Mouse (Mus musculus): Measurements from ENCODE around the gene Dcaf1. TPM values are rescaled to one million over a fixed set of nuclear protein-coding genes. Genes with fewer than 3 reads are reported as not detected.
A peak's percentile ranks its signal among the peaks of the same experiment; 100 is the strongest.

Dcaf1 gene
- polyA plus RNA-seq, 1 experiment: 26.2 TPM

DNA sequence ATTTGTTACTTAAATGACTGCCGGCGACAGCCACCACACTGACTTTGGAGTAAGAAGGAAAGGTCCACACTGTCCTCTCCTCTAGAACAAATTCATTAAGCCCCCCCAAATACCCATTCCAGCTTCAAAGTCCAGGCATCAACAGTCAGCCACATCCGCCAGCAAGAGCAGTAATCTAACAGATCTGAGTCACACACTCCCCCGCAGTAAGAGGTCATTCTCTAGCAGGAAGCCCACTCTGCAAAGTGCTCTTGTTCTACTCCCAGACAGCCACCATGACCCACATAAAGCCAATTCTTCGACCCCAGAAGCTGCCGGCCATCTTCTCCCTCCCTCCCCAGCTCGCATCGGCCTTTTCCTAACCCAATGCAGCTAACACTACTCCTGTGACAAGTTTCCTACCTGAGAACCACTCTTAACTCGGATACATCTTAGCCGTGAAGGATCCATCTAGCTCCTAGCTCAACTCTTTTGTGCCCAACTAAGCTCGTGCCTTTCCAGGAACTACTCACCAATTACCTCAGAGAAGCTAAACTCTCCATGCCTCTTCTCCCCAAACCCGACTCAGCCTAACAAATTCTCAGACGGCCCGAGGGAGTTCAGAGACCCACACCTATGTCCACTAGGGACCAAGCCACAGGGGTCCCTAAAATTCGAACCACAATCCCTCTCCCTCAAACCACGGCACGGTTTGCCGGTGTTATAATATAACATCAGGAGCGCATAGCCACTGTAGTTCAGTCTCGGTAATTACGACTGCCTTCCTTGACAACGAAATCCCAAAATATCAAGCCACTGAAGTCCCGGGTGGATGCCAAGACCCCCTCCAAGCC is 33.5 kb upstream of the Dcaf1 start:
- H3K4me3 ChIP-seq (replicated peaks; ENCODE audit: insufficient read depth, low read depth, low read length): peak overlapping the region; percentile 72
- no peak for TF ChIP-seq POLR2A (IDR thresholded peaks at IDR 0.05; ENCODE audit: borderline replicate concordance, insufficient read depth, low read length)
- H3K27me3 ChIP-seq (ENCODE audit: control insufficient read depth, insufficient read depth, low read length): no peaks in the 10 kb centered on the region
- peak in 1 of 2 experiments; percentile 13 for DNase-seq
- peak overlapping the region; percentile 85 for H3K27ac ChIP-seq (ENCODE audit: insufficient read depth, low read length)
- no peaks in the 10 kb centered on the region for H3K4me1 ChIP-seq (ENCODE audit: control insufficient read depth, insufficient read depth, low read length)
- WGBS: 5% methylated on average over 23 of the region's 23 CpGs

DNA sequence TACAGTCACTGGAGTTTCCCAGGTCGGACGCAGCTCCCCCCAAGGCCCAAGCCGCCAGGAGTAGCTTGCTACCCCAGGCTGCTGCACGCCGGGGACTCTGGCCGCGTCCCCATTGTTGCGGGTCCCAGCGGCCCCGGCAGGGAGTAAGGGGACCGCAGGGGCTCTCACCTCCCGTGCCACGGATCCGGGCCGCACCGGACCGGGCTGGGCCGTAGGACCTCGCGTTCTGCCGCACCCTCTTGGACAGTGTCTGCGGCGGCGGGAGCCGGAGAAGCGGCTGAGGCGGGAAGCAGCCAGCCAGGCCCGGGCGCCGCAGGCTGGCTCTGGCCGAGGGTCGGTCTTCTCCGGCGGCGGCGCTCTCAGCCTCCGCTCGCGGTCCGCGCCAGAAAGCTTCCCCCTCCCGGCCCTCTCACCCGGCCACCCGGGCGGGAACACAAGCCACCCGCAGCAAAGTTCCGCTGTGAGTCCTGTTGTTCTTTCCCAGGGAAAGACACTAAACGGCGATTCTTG is 32.8 kb upstream of the Dcaf1 start, which contains the start of gene Rad54l2:
Gene Rad54l2 (minus strand): TSS at position 383 of the 510 bp plus-strand sequence.
- DNase-seq: peak; percentile 88 to 92
- peak within 1 kb of the TSS; percentile 85 for H3K27ac ChIP-seq (ENCODE audit: insufficient read depth, low read length)
- H3K27me3 ChIP-seq (ENCODE audit: control insufficient read depth, insufficient read depth, low read length): no peaks in the 10 kb centered on the region
- H3K4me1 ChIP-seq (ENCODE audit: control insufficient read depth, insufficient read depth, low read length): no peaks in the 10 kb centered on the region
- peak within 1 kb of the TSS; percentile 72 for H3K4me3 ChIP-seq (replicated peaks; ENCODE audit: insufficient read depth, low read depth, low read length)
- peak; percentile 55; the same call in 1 of the 2 replicates for TF ChIP-seq POLR2A (IDR thresholded peaks at IDR 0.05; ENCODE audit: borderline replicate concordance, insufficient read depth, low read length)
- no peak for TF ChIP-seq CTCF (IDR thresholded peaks at IDR 0.05; ENCODE audit: borderline replicate concordance, insufficient read depth, low read depth, low read length)
- under 1% methylated on average over 49 of the region's 49 CpGs for WGBS

DNA sequence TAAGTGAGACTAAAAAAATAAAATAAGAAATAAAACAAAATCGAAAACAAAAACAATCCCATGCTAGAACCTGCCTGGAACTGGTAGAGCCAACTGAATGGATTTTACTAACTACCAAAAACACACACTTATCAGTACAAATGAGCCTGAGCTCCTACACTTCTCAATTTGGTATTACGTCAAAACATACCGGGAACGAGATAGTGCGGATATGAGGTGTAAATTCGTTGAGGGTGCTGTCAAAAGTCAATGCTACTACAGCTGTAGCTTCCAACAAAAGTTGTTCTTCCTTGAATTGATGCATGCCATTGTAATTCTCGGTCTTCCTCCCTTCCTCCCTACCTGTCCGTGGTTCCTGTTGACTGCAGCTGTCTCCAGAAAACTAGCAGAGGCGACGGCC is 32.3 kb upstream of the Dcaf1 start:
- WGBS: 5% methylated on average over 10 of the region's 10 CpGs
- H3K4me1 ChIP-seq (ENCODE audit: control insufficient read depth, insufficient read depth, low read length): no peaks in the 10 kb centered on the region
- peak in 1 of 2 experiments; percentile 21 for DNase-seq

DNA sequence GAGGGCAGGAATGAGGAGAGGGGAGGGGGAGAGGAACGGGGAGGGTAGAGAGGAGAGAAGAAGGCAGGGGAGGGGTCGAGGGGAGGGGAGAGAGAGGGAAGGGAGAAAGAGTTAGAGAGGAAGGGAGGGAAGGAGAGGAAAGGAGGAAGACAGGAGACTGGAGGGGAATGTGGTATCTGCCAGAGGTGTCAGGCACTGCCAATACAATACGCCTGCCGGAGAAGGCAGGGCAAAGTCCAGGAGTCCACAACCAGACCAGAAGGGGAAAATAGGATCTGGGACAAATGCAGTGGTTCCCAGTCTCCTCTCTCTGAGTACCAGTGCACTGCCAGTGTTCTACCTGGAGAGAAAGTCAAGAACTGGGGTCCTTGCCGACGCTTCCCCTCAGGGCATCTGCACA is 30.8 kb upstream of the Dcaf1 start:
- no peaks in the 10 kb centered on the region for H3K4me1 ChIP-seq (ENCODE audit: control insufficient read depth, insufficient read depth, low read length)
- no peak overlapping the region for H3K27ac ChIP-seq (ENCODE audit: insufficient read depth, low read length)
- no peaks in the 10 kb centered on the region for H3K27me3 ChIP-seq (ENCODE audit: control insufficient read depth, insufficient read depth, low read length)
- no peak overlapping the region for H3K4me3 ChIP-seq (replicated peaks; ENCODE audit: insufficient read depth, low read depth, low read length)
- 67% methylated on average over 6 of the region's 6 CpGs for WGBS
- no peak for TF ChIP-seq CTCF (IDR thresholded peaks at IDR 0.05; ENCODE audit: borderline replicate concordance, insufficient read depth, low read depth, low read length)
- no peak for TF ChIP-seq POLR2A (IDR thresholded peaks at IDR 0.05; ENCODE audit: borderline replicate concordance, insufficient read depth, low read length)
- DNase-seq: no peak

More for the DNA sequence above, 32.3 kb upstream of the Dcaf1 start:
- Histone ChIP-seq H3K4me3 (replicated peaks; ENCODE audit: insufficient read depth, low read depth, low read length) (peak overlapping the region; percentile 72), H3K27me3 (ENCODE audit: control insufficient read depth, insufficient read depth, low read length) (no peaks in the 10 kb centered on the region), H3K27ac (ENCODE audit: insufficient read depth, low read length) (no peak overlapping the region; the same call in 1 of the 2 replicates)
- no peak for TF ChIP-seq CTCF (IDR thresholded peaks at IDR 0.05; ENCODE audit: borderline replicate concordance, insufficient read depth, low read depth, low read length)
- no peak for TF ChIP-seq POLR2A (IDR thresholded peaks at IDR 0.05; ENCODE audit: borderline replicate concordance, insufficient read depth, low read length)

DNA sequence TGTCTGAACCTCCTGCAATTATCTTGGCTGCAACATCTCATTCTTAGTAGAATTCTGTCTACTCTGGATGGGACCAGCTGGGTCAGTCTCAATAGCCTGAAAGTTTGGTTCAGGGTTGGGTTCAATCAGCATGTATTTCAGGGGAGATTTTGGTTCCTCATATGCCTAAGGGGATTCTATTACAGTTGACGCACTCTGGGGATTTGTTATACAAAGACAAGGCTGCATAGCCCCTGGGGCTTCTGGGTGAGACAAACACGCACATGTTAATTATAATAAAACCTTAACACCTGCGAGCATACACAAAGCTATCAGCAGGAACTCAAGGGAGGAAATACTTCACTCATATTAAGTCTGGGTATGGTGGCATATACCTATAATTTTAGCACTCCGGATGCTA is 15.2 kb upstream of the Dcaf1 start:
- no peak overlapping the region for H3K4me3 ChIP-seq (replicated peaks; ENCODE audit: insufficient read depth, low read depth, low read length)
- no peaks in the 10 kb centered on the region for H3K4me1 ChIP-seq (ENCODE audit: control insufficient read depth, insufficient read depth, low read length)
- TF ChIP-seq POLR2A (IDR thresholded peaks at IDR 0.05; ENCODE audit: borderline replicate concordance, insufficient read depth, low read length) (no peak), CTCF (IDR thresholded peaks at IDR 0.05; ENCODE audit: borderline replicate concordance, insufficient read depth, low read depth, low read length) (no peak)
- no peak overlapping the region for H3K27ac ChIP-seq (ENCODE audit: insufficient read depth, low read length)
- H3K27me3 ChIP-seq (ENCODE audit: control insufficient read depth, insufficient read depth, low read length): no peaks in the 10 kb centered on the region
- 83% methylated on average over 4 of the region's 4 CpGs for WGBS
- DNase-seq: no peak

DNA sequence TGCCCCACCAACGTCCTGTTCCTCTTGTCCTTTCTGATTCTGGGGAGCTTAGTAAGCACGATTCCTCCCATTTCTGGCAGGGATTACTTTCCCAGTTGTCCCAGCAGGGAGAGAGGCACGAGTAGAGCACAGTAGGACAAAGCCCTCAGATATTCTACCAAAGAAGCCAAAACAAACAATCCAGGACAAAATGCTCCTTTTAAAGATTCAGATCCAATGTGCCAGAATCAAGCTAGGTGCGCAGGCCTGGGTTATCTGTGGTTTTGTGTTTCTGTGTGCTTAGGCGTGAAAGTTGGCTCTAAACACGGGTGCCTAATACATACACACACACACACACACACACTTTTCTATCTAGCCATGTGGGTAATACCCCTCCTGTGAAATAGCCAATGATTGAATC is 3.5 kb upstream of the Dcaf1 start:
- Histone ChIP-seq H3K27me3 (ENCODE audit: control insufficient read depth, insufficient read depth, low read length) (no peaks in the 10 kb centered on the region), H3K4me3 (replicated peaks; ENCODE audit: insufficient read depth, low read depth, low read length) (no peak overlapping the region), H3K4me1 (ENCODE audit: control insufficient read depth, insufficient read depth, low read length) (peaks cover 1% of the 10 kb centered on the region; the same call in 1 of the 2 replicates), H3K27ac (ENCODE audit: insufficient read depth, low read length) (no peak overlapping the region)
- WGBS: 68% methylated on average over 6 of the region's 6 CpGs
- TF ChIP-seq CTCF (IDR thresholded peaks at IDR 0.05; ENCODE audit: borderline replicate concordance, insufficient read depth, low read depth, low read length) (no peak), POLR2A (IDR thresholded peaks at IDR 0.05; ENCODE audit: borderline replicate concordance, insufficient read depth, low read length) (no peak)
- no peak for DNase-seq

DNA sequence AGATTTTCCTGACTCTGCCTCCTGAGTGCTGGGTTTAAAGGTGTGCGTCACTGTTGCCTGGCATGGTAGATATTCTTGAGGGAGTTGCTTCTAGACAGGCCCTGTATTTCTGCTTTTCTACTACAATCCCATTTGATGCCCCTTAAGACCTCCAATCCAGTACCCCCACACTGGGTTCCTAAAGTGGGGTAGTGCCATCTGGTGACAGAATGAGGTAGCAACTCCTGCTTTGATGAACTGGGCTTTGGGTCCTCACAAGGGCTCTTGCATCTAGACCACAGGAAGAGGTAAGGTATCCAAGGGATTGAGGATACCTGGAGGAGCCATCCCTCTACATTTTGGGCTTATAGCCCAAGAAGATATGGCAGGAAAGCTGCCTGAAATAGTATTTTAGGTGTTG is 2.5 kb upstream of the Dcaf1 start:
- Histone ChIP-seq H3K4me1 (ENCODE audit: control insufficient read depth, insufficient read depth, low read length) (peaks cover 2% of the 10 kb centered on the region; the same call in 1 of the 2 replicates), H3K27me3 (ENCODE audit: control insufficient read depth, insufficient read depth, low read length) (no peaks in the 10 kb centered on the region), H3K4me3 (replicated peaks; ENCODE audit: insufficient read depth, low read depth, low read length) (no peak overlapping the region), H3K27ac (ENCODE audit: insufficient read depth, low read length) (no peak overlapping the region)
- peak; percentile 13 to 14 for DNase-seq
- WGBS: 100% methylated on average over 1 of the region's 1 CpGs
- TF ChIP-seq POLR2A (IDR thresholded peaks at IDR 0.05; ENCODE audit: borderline replicate concordance, insufficient read depth, low read length) (no peak), CTCF (IDR thresholded peaks at IDR 0.05; ENCODE audit: borderline replicate concordance, insufficient read depth, low read depth, low read length) (peak; percentile 45; the same call in 1 of the 2 replicates)

Data from cerebellum, adult 2 months (tissue).